Mouse (Mus musculus) midbrain, embryonic 10.5 days (tissue): ENCODE data around the gene Tcte3. TPM values are rescaled to one million over a fixed set of nuclear protein-coding genes. Genes with fewer than 3 reads are reported as not detected.
"Not testable (repeated sequence)": the region's sequence is repeated elsewhere in the genome, so short reads cannot be mapped to it uniquely, and the experiment has no call there.

Experiments used
- DNase-seq: peaks from one replicate; pipeline ENCODE4 v3.0.0-alpha.2; 2017; ENCODE audit warnings: low spot score
- H3K27ac ChIP-seq: fragments of 300-500 bp; sonication (generic); replicated peaks from 2 replicates; pipeline ENCODE4 v1.5.1; 2016; ENCODE audit warnings: mild to moderate bottlenecking
- H3K27me3 ChIP-seq: fragments of 300-500 bp; sonication (generic); 2 replicates; pipeline ENCODE4 v1.6.1; 2016; ENCODE audit warnings: low read depth, mild to moderate bottlenecking; ENCODE audit not compliant: poor library complexity, severe bottlenecking
- H3K36me3 ChIP-seq: fragments of 300-500 bp; sonication (generic); 2 replicates; pipeline ENCODE4 v1.6.1; 2016; ENCODE audit warnings: mild to moderate bottlenecking, moderate library complexity
- H3K4me1 ChIP-seq: fragments of 300-500 bp; sonication (generic); 2 replicates; pipeline ENCODE4 v1.6.1; 2016
- H3K4me3 ChIP-seq: fragments of 300-500 bp; sonication (generic); 2 replicates; pipeline ENCODE4 v1.5.1; 2016; ENCODE audit warnings: mild to moderate bottlenecking, moderate library complexity
- H3K9me3 ChIP-seq: fragments of 300-500 bp; sonication (generic); replicated peaks from 2 replicates; pipeline ENCODE4 v1.6.1; 2016; ENCODE audit warnings: mild to moderate bottlenecking
- WGBS: fragments of 180-500 bp; shearing (Covaris S2); methylation state at CpG from one replicate; pipeline ENCODE4 v1.1.7; 2016; 5-methylcytosine and 5-hydroxymethylcytosine counted together
- polyA plus RNA-seq: library from polyadenylated mRNA; unstranded; fragments of >200 nt; fragmentation: Nextera tagmentation; extraction: Ambion mirVana; gene quantifications from 2 replicates; pipeline ENCODE4 v1.2.1, GENCODE M21; 2016

The Tcte3 gene
- polyA plus RNA-seq, 1 experiment from 2014 or later, result 0.54 TPM

GRCm38 (mm10) chr17:15065391-15066024 is 24.2 kb upstream of the Tcte3 start:
- Histone ChIP-seq H3K4me3 (peak overlapping the region; percentile 30), H3K9me3 (no peaks in the 10 kb centered on the region), H3K36me3 (peaks cover 34% of the 10 kb centered on the region), H3K4me1 (peaks cover 24% of the 10 kb centered on the region), H3K27me3 (no peaks in the 10 kb centered on the region), H3K27ac (peak overlapping the region; percentile 68)
- peak; percentile 71 for DNase-seq
- 41% methylated on average over 13 of the region's 13 CpGs for WGBS

GRCm38 (mm10) chr17:15060356-15060755 is 19.1 kb upstream of the Tcte3 start:
- no peaks in the 10 kb centered on the region for H3K4me1 ChIP-seq
- no peaks in the 10 kb centered on the region for H3K9me3 ChIP-seq
- no peaks in the 10 kb centered on the region for H3K27me3 ChIP-seq
- no peak overlapping the region for H3K4me3 ChIP-seq
- H3K27ac ChIP-seq, result no peak overlapping the region
- DNase-seq, result no peak
- 95% methylated on average over 6 of the region's 6 CpGs for WGBS
- H3K36me3 ChIP-seq, result peaks cover 78% of the 10 kb centered on the region

- Histone ChIP-seq H3K27me3 (no peaks in the 10 kb centered on the region), H3K4me3 (no peak overlapping the region), H3K9me3 (no peaks in the 10 kb centered on the region), H3K36me3 (peaks cover 85% of the 10 kb centered on the region), H3K4me1 (no peaks in the 10 kb centered on the region), H3K27ac (no peak overlapping the region)
- WGBS, result 96% methylated on average over 14 of the region's 14 CpGs
- DNase-seq, result no peak
Observed at GRCm38 (mm10) chr17:15059646-15060045, 18.4 kb upstream of the Tcte3 start.

GRCm38 (mm10) chr17:15058161-15058591 is 16.9 kb upstream of the Tcte3 start:
- H3K36me3 ChIP-seq, result peaks cover 77% of the 10 kb centered on the region
- H3K27me3 ChIP-seq, result no peaks in the 10 kb centered on the region
- H3K4me1 ChIP-seq, result no peaks in the 10 kb centered on the region
- H3K4me3 ChIP-seq, result no peak overlapping the region
- WGBS, result 92% methylated on average over 5 of the region's 5 CpGs
- no peak for DNase-seq
- no peak overlapping the region for H3K27ac ChIP-seq
- no peaks in the 10 kb centered on the region for H3K9me3 ChIP-seq

GRCm38 (mm10) chr17:15055925-15056324 is 14.6 kb upstream of the Tcte3 start:
- DNase-seq, result no peak

GRCm38 (mm10) chr17:15053829-15054200 is 12.5 kb upstream of the Tcte3 start:
- not testable (repeated sequence) for DNase-seq, H3K4me1 ChIP-seq, H3K27ac ChIP-seq, H3K9me3 ChIP-seq, H3K4me3 ChIP-seq, H3K27me3 ChIP-seq
- H3K36me3 ChIP-seq, result peaks cover 36% of the 10 kb centered on the region
- 94% methylated on average over 13 of the region's 13 CpGs for WGBS

More at GRCm38 (mm10) chr17:15055925-15056324, 14.6 kb upstream of the Tcte3 start:
- H3K4me3 ChIP-seq, result no peak overlapping the region
- no peaks in the 10 kb centered on the region for H3K4me1 ChIP-seq
- no peaks in the 10 kb centered on the region for H3K27me3 ChIP-seq
- no peak overlapping the region for H3K27ac ChIP-seq
- WGBS, result 89% methylated on average over 4 of the region's 4 CpGs
- peaks cover 55% of the 10 kb centered on the region for H3K36me3 ChIP-seq
- no peaks in the 10 kb centered on the region for H3K9me3 ChIP-seq

- not testable (repeated sequence) for H3K4me1 ChIP-seq, H3K9me3 ChIP-seq, DNase-seq, H3K27me3 ChIP-seq, H3K4me3 ChIP-seq, H3K27ac ChIP-seq
- 98% methylated on average over 7 of the region's 8 CpGs for WGBS
- peaks cover 31% of the 10 kb centered on the region for H3K36me3 ChIP-seq
Observed at GRCm38 (mm10) chr17:15053183-15053828, 12.0 kb upstream of the Tcte3 start.

- not testable (repeated sequence) for DNase-seq, H3K4me1 ChIP-seq, H3K27me3 ChIP-seq, H3K4me3 ChIP-seq, H3K9me3 ChIP-seq, H3K27ac ChIP-seq
- WGBS, result 48% methylated on average over 1 of the region's 1 CpGs
- H3K36me3 ChIP-seq, result peaks cover 25% of the 10 kb centered on the region
Observed at GRCm38 (mm10) chr17:15052766-15053165, 11.5 kb upstream of the Tcte3 start.

GRCm38 (mm10) chr17:15050338-15050737 is 9.1 kb upstream of the Tcte3 start:
- not testable (repeated sequence) for H3K9me3 ChIP-seq, H3K27ac ChIP-seq, DNase-seq, H3K4me1 ChIP-seq, H3K27me3 ChIP-seq, H3K36me3 ChIP-seq, H3K4me3 ChIP-seq
- WGBS, result no CpG with 5 or more reads among the region's 1 CpGs

- not testable (repeated sequence) for H3K4me3 ChIP-seq, H3K9me3 ChIP-seq, H3K36me3 ChIP-seq, H3K27me3 ChIP-seq, DNase-seq, H3K4me1 ChIP-seq, H3K27ac ChIP-seq
- no CpG with 5 or more reads among the region's 3 CpGs for WGBS
Observed at GRCm38 (mm10) chr17:15040455-15040854, 833 bp downstream of the Tcte3 start.

- not testable (repeated sequence) for H3K27me3 ChIP-seq, H3K4me1 ChIP-seq, H3K9me3 ChIP-seq, H3K4me3 ChIP-seq, H3K36me3 ChIP-seq, DNase-seq, H3K27ac ChIP-seq
- no CpG with 5 or more reads among the region's 4 CpGs for WGBS
Observed at GRCm38 (mm10) chr17:15031414-15031813, 9.9 kb downstream of the Tcte3 start.

- H3K27ac ChIP-seq, H3K27me3 ChIP-seq, H3K4me3 ChIP-seq, DNase-seq, H3K36me3 ChIP-seq, H3K9me3 ChIP-seq, H3K4me1 ChIP-seq: not testable (repeated sequence)
- no CpG with 5 or more reads among the region's 6 CpGs for WGBS
Observed at GRCm38 (mm10) chr17:15025513-15025912, 15.8 kb downstream of the Tcte3 start.

- DNase-seq, H3K36me3 ChIP-seq, H3K9me3 ChIP-seq, H3K27ac ChIP-seq, H3K4me3 ChIP-seq, H3K27me3 ChIP-seq, H3K4me1 ChIP-seq: not testable (repeated sequence)
- WGBS, result no CpG with 5 or more reads among the region's 48 CpGs
Observed at GRCm38 (mm10) chr17:15024502-15025193, 16.6 kb downstream of the Tcte3 start.
